Mouse (Mus musculus) heart, postnatal 0 days (tissue): ENCODE data around the gene Tmc6.

Source experiments
- CTCF ChIP-seq: IDR thresholded peaks from 2 replicates; pipeline ENCODE4 v1.5.1; 2016; ENCODE audit warnings: antibody characterized with exemption, control low read depth, low read depth
- EP300 ChIP-seq: IDR thresholded peaks from 2 replicates; pipeline ENCODE4 v1.6.1; 2016; ENCODE audit warnings: antibody characterized with exemption, low read depth

GRCm38 (mm10) chr11:117761801-117762200 lies 20.2 kb downstream of the Tmc6 start:
- TF ChIP-seq CTCF (no peak), EP300 (no peak)
